Mouse (Mus musculus) embryonic fibroblast, embryonic 13.5 days (primary cell): Measurements from ENCODE around the gene Hist1h2bl.
"Not testable (repeated sequence)": the region's sequence is repeated elsewhere in the genome, so short reads cannot be mapped to it uniquely, and the experiment has no call there.

Experiments
- CTCF ChIP-seq: IDR thresholded peaks from 2 replicates; pipeline ENCODE4 v1.5.1; 2011; ENCODE audit warnings: mild to moderate bottlenecking, control low read depth, low read length, moderate library complexity, borderline replicate concordance; ENCODE audit not compliant: insufficient read depth
- POLR2A ChIP-seq: IDR thresholded peaks from 2 replicates; pipeline ENCODE4 v1.6.1; 2011; ENCODE audit warnings: low read depth, mild to moderate bottlenecking, control low read depth, low read length, moderate library complexity

DNA sequence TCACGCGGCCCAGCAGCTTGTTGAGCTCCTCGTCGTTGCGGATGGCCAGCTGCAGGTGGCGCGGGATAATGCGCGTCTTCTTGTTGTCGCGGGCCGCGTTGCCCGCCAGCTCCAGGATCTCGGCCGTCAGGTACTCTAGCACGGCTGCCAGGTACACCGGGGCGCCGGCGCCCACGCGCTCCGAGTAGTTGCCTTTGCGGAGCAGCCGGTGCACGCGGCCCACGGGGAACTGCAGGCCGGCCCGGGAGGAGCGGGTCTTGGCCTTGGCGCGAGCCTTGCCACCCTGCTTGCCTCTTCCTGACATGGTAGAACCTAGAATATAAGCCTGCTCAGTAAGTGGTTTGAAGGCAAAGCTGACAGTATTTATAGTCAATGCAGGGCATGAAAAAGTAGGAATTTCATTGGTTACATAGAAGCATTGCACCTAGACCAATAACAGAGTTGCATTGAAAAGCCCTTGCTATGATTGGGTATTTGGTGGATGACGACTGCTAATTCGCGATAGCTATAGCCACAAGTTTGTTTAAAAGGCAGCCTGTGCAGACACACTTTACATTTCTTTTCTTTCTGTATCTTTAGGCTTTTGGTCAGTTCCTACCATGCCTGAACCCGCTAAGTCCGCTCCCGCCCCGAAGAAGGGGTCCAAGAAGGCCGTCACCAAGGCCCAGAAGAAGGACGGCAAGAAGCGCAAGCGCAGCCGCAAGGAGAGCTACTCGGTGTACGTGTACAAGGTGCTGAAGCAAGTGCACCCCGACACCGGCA, 37.8 kb upstream of the Hist1h2bl start, which contains the start of the genes Hist1h2ak and Hist1h2bn:
- TF ChIP-seq POLR2A = peak; percentile 77; the same call in 1 of the 2 replicates
- TF ChIP-seq CTCF = not testable (repeated sequence)
